Mouse (Mus musculus) layer of hippocampus, postnatal 36 days (tissue): ENCODE data around the gene Gpr158. TPM values are rescaled to one million over a fixed set of nuclear protein-coding genes. Genes with fewer than 3 reads are reported as not detected.

Source experiments
- DNase-seq, 2 experiments: peaks; one replicate each; pipeline ENCODE4 v3.0.0; 2022
- total RNA-seq, 2 experiments: library from RNA; stranded (reverse); gene quantifications; 2 replicates each; pipeline ENCODE4 v1.2.3; 2021

The Gpr158 gene
- total RNA-seq, 2 experiments from 2014 or later = 75.3 to 79.5 TPM

- DNase-seq = no peak
Measured at GRCm38 (mm10) chr2:21632136-21632535, 264.8 kb downstream of the Gpr158 start.

- no peak for DNase-seq
Measured at GRCm38 (mm10) chr2:21665721-21666120, 298.4 kb downstream of the Gpr158 start.

GRCm38 (mm10) chr2:21676084-21676838 lies 308.9 kb downstream of the Gpr158 start:
- no peak for DNase-seq

- DNase-seq = no peak
Measured at GRCm38 (mm10) chr2:21676839-21677123, 309.4 kb downstream of the Gpr158 start.

- no peak for DNase-seq
Measured at GRCm38 (mm10) chr2:21680735-21681270, 313.5 kb downstream of the Gpr158 start.

- DNase-seq = no peak
Measured at GRCm38 (mm10) chr2:21684736-21685135, 317.4 kb downstream of the Gpr158 start.

- DNase-seq = no peak
Measured at GRCm38 (mm10) chr2:21693128-21693527, 325.8 kb downstream of the Gpr158 start.

GRCm38 (mm10) chr2:21693807-21694594 lies 326.7 kb downstream of the Gpr158 start:
- DNase-seq = no peak

- no peak for DNase-seq
Measured at GRCm38 (mm10) chr2:21728075-21728474, 360.7 kb downstream of the Gpr158 start.

GRCm38 (mm10) chr2:21783721-21784120 lies 416.4 kb downstream of the Gpr158 start:
- no peak for DNase-seq

- no peak for DNase-seq
Measured at GRCm38 (mm10) chr2:21793156-21793555, 425.8 kb downstream of the Gpr158 start.

- DNase-seq = no peak
Measured at GRCm38 (mm10) chr2:21799616-21800015, 432.3 kb downstream of the Gpr158 start.

GRCm38 (mm10) chr2:21800045-21800444 lies 432.7 kb downstream of the Gpr158 start:
- DNase-seq = no peak

- DNase-seq = no peak
Measured at GRCm38 (mm10) chr2:21808510-21808909, 441.2 kb downstream of the Gpr158 start.

- no peak for DNase-seq
Measured at GRCm38 (mm10) chr2:21810431-21810830, 443.1 kb downstream of the Gpr158 start.

- DNase-seq = no peak
Measured at GRCm38 (mm10) chr2:21864061-21864460, 496.7 kb downstream of the Gpr158 start.

Other genes with a start within 250 kb of the Gpr158 start
- gene Enkur, start 162.2 kb upstream of the Gpr158 start, total RNA-seq = 1 to 10 TPM; 1.8 to 2.0 TPM
- 10 to 100 TPM; 21.3 to 22.9 TPM for gene Thnsl1, start 161.8 kb upstream of the Gpr158 start, total RNA-seq